Mouse (Mus musculus): Measurements from ENCODE around the gene Spop.

DNA sequence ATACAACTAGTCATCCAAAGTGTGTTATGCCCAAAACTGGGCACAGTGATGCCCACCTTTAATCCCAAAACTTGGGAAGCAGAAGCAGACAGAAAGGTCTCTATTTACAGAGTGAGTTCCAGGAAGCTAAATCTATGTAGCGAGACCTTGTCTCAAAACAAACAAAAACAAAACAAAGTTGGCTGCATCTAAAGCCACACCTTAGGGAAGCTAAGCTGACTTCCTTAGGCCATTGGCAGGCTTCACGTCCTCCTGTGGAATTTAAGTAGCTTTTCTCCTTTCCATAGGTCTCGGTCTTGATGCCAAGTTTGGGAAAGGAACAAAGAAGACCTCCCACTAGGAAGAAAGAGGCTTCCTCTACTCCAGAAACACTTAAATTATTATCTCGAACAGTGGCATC is 22.7 kb upstream of the Spop start:
- TF ChIP-seq POLR2A (IDR thresholded peaks at IDR 0.05; ENCODE audit: extremely low read depth, insufficient read depth, low read length) (no peak), CTCF (IDR thresholded peaks at IDR 0.05; ENCODE audit: low read depth, low read length) (no peak)

Measured in liver, adult 2 months (tissue).